In genomic region chr4:126261266-126261665, GRCm38 (mm10) we compare ENCODE assay signal across 8 mouse cellular contexts. TPM values are rescaled to one million over a fixed set of nuclear protein-coding genes. Genes with fewer than 3 reads are reported as not detected.
DNase-seq lines count a peak whose midpoint lies in the region; ATAC-seq and TF ChIP-seq lines count a peak whose summit lies in the region.

No protein-coding gene starts in this region.

- TF ChIP-seq CTCF in liver, adult 2 months (IDR thresholded peaks at IDR 0.05; ENCODE audit: low read depth, low read length): no peak
- TF ChIP-seq CTCF in midbrain, postnatal 0 days (IDR thresholded peaks at IDR 0.05): no peak

- peaks cover 16% of the 10 kb centered on the region; the same call in 1 of the 2 replicates for H3K79me2 ChIP-seq in liver, adult 2 months (ENCODE audit: control insufficient read depth, insufficient read depth, low read length)

- no peak overlapping the region for H3K4me3 ChIP-seq in heart, embryonic 12.5 days
- H3K4me3 ChIP-seq in embryonic facial prominence, embryonic 11.5 days (ENCODE audit: low read depth, low read length): no peak overlapping the region
- no peak overlapping the region for H3K4me3 ChIP-seq in liver, adult 2 months (ENCODE audit: insufficient read depth, low read depth, low read length)
- H3K4me3 ChIP-seq in midbrain, postnatal 0 days (ENCODE audit: low read depth, low read length): no peak overlapping the region

- 47% methylated on average over 6 of the region's 6 CpGs for WGBS in heart, embryonic 12.5 days
- 67% methylated on average over 6 of the region's 6 CpGs for WGBS in embryonic facial prominence, embryonic 11.5 days
- WGBS in liver, adult 2 months: 72% methylated on average over 6 of the region's 6 CpGs
- 75% methylated on average over 6 of the region's 6 CpGs for WGBS in midbrain, postnatal 0 days

- H3K9me3 ChIP-seq in heart, embryonic 12.5 days (replicated peaks): no peaks in the 10 kb centered on the region
- no peaks in the 10 kb centered on the region for H3K9me3 ChIP-seq in embryonic facial prominence, embryonic 11.5 days (replicated peaks; ENCODE audit: control insufficient read depth, low read length)
- no peaks in the 10 kb centered on the region for H3K9me3 ChIP-seq in midbrain, postnatal 0 days (ENCODE audit: low read length)

- peak overlapping the region; percentile 93 for H3K27ac ChIP-seq in heart, embryonic 12.5 days (ENCODE audit: poor library complexity, severe bottlenecking)
- peak overlapping the region; percentile 91 for H3K27ac ChIP-seq in embryonic facial prominence, embryonic 11.5 days (replicated peaks; ENCODE audit: low read depth, low read length)
- peak overlapping the region; percentile 62 for H3K27ac ChIP-seq in liver, adult 2 months (replicated peaks; ENCODE audit: insufficient read depth, low read depth, low read length)
- no peak overlapping the region; the same call in 1 of the 2 replicates for H3K27ac ChIP-seq in midbrain, postnatal 0 days (ENCODE audit: low read depth, low read length)

- no peaks in the 10 kb centered on the region for H3K27me3 ChIP-seq in heart, embryonic 12.5 days (replicated peaks)
- no peaks in the 10 kb centered on the region for H3K27me3 ChIP-seq in embryonic facial prominence, embryonic 11.5 days (ENCODE audit: control insufficient read depth, insufficient read depth, low read length)
- H3K27me3 ChIP-seq in liver, adult 2 months (ENCODE audit: control insufficient read depth, insufficient read depth, low read length): no peaks in the 10 kb centered on the region
- no peaks in the 10 kb centered on the region for H3K27me3 ChIP-seq in midbrain, postnatal 0 days (ENCODE audit: insufficient read depth, low read length)

- peak overlapping the region; percentile 64 for H3K9ac ChIP-seq in heart, embryonic 12.5 days
- H3K9ac ChIP-seq in embryonic facial prominence, embryonic 11.5 days (replicated peaks; ENCODE audit: low read length): peak overlapping the region; percentile 44
- peak overlapping the region; percentile 3; the same call in 1 of the 2 replicates for H3K9ac ChIP-seq in liver, adult 2 months (ENCODE audit: low read depth, low read length)
- no peak overlapping the region; the same call in 1 of the 2 replicates for H3K9ac ChIP-seq in midbrain, postnatal 0 days (replicated peaks; ENCODE audit: low read length, poor library complexity, severe bottlenecking)

- no peak for ATAC-seq in heart, embryonic 12.5 days (ENCODE audit: insufficient number of reproducible peaks, low FRiP score)
- ATAC-seq in embryonic facial prominence, embryonic 11.5 days (replicated peaks; ENCODE audit: insufficient number of reproducible peaks, low FRiP score, low TSS enrichment, low read depth): no peak
- no peak for ATAC-seq in midbrain, postnatal 0 days (ENCODE audit: low FRiP score)

- H3K36me3 ChIP-seq in heart, embryonic 12.5 days: no peaks in the 10 kb centered on the region
- H3K36me3 ChIP-seq in embryonic facial prominence, embryonic 11.5 days (replicated peaks; ENCODE audit: control insufficient read depth, insufficient read depth, low read depth, low read length): no peaks in the 10 kb centered on the region
- H3K36me3 ChIP-seq in liver, adult 2 months (ENCODE audit: control insufficient read depth, insufficient read depth, low read length): no peaks in the 10 kb centered on the region
- no peaks in the 10 kb centered on the region for H3K36me3 ChIP-seq in midbrain, postnatal 0 days (ENCODE audit: insufficient read depth, low read length)

- peaks cover 55% of the 10 kb centered on the region for H3K4me1 ChIP-seq in heart, embryonic 12.5 days (replicated peaks)
- peaks cover 23% of the 10 kb centered on the region for H3K4me1 ChIP-seq in embryonic facial prominence, embryonic 11.5 days (ENCODE audit: control insufficient read depth, insufficient read depth, low read length)
- H3K4me1 ChIP-seq in liver, adult 2 months (ENCODE audit: control insufficient read depth, insufficient read depth, low read length): peaks cover 17% of the 10 kb centered on the region
- H3K4me1 ChIP-seq in midbrain, postnatal 0 days (ENCODE audit: insufficient read depth, low read length): peaks cover 8% of the 10 kb centered on the region

- DNase-seq in heart, adult 18-20 months: no peak
- peak; percentile 21 for DNase-seq in 416B (ENCODE audit: low read depth)
- DNase-seq in embryonic facial prominence, embryonic 11.5 days (ENCODE audit: low spot score): no peak
- DNase-seq in liver, adult 2 months (ENCODE audit: extremely low read depth, low read depth, low spot score): no peak
- no peak for DNase-seq in left cerebral cortex, adult 8-10 months (ENCODE audit: low spot score in 2 of 2)
- no peak for DNase-seq in midbrain, postnatal 0 days (ENCODE audit: low spot score)
- DNase-seq in kidney, postnatal 25 days: no peak

- peak overlapping the region; percentile 56 for H3K4me2 ChIP-seq in heart, embryonic 12.5 days
- peak overlapping the region; percentile 29 for H3K4me2 ChIP-seq in embryonic facial prominence, embryonic 11.5 days (ENCODE audit: low read depth, low read length)
- no peak overlapping the region for H3K4me2 ChIP-seq in midbrain, postnatal 0 days (ENCODE audit: low read depth, low read length, poor library complexity, severe bottlenecking)

- TF ChIP-seq POLR2A in liver, adult 2 months (IDR thresholded peaks at IDR 0.05; ENCODE audit: extremely low read depth, insufficient read depth, low read length): no peak

RNA-seq across cellular contexts. Expression of gene Trappc3, which starts 0.9 kb away (rescaled TPM):
- polyA plus RNA-seq in heart, embryonic 12.5 days (2016; fragmentation: Nextera tagmentation; extraction: Ambion mirVana): 68.0 and 68.7 TPM in 2 replicates
- 10 to 100 TPM; 46.2 to 56.9 TPM for total RNA-seq in heart, adult 18-20 months (2021)
- 33.8 and 36.7 TPM in 2 replicates for polyA plus RNA-seq in embryonic facial prominence, embryonic 11.5 days (2014; fragmentation: Nextera tagmentation; extraction: Ambion mirVana)
- total RNA-seq in liver, adult 2 months (2014; rRNA removed): 38.2 and 45.8 TPM in 2 replicates
- polyA plus RNA-seq in liver, adult 2 months (2012; rRNA removed): 24.1 and 30.6 TPM in 2 replicates
- total RNA-seq in left cerebral cortex, adult 8-10 months (2022): 10 to 100 TPM; 86.2 to 93.4 (median 89.3) TPM
- 121 and 122 TPM in 2 replicates for total RNA-seq in midbrain, postnatal 0 days (2014; rRNA removed)
- polyA plus RNA-seq in midbrain, postnatal 0 days (2015; fragmentation: Nextera tagmentation; extraction: Ambion mirVana): 173 and 186 TPM in 2 replicates

RNA-seq across cellular contexts. Expression of gene Map7d1, which starts 5.1 kb away (rescaled TPM):
- polyA plus RNA-seq in heart, embryonic 12.5 days (2016; fragmentation: Nextera tagmentation; extraction: Ambion mirVana): 73.9 and 76.4 TPM in 2 replicates
- 100 to 1,000 TPM; 240 to 249 TPM for total RNA-seq in heart, adult 18-20 months (2021)
- polyA plus RNA-seq in embryonic facial prominence, embryonic 11.5 days (2014; fragmentation: Nextera tagmentation; extraction: Ambion mirVana): 47.0 and 54.1 TPM in 2 replicates
- total RNA-seq in liver, adult 2 months (2014; rRNA removed): 7.5 and 8.2 TPM in 2 replicates
- 18.5 and 19.1 TPM in 2 replicates for polyA plus RNA-seq in liver, adult 2 months (2012; rRNA removed)
- 100 to 1,000 TPM; 224 to 273 (median 253) TPM for total RNA-seq in left cerebral cortex, adult 8-10 months (2022)
- 106 and 124 TPM in 2 replicates for total RNA-seq in midbrain, postnatal 0 days (2014; rRNA removed)
- polyA plus RNA-seq in midbrain, postnatal 0 days (2015; fragmentation: Nextera tagmentation; extraction: Ambion mirVana): 56.9 and 61.2 TPM in 2 replicates

RNA-seq across cellular contexts. Expression of gene Col8a2, which starts 25.3 kb away (rescaled TPM):
- 4.7 and 4.9 TPM in 2 replicates for polyA plus RNA-seq in heart, embryonic 12.5 days (2016; fragmentation: Nextera tagmentation; extraction: Ambion mirVana)
- under 1 TPM; 0.52 to 0.95 TPM for total RNA-seq in heart, adult 18-20 months (2021)
- 15.7 and 18.1 TPM in 2 replicates for polyA plus RNA-seq in embryonic facial prominence, embryonic 11.5 days (2014; fragmentation: Nextera tagmentation; extraction: Ambion mirVana)
- 0.07 and 0.09 TPM in 2 replicates for total RNA-seq in liver, adult 2 months (2014; rRNA removed)
- polyA plus RNA-seq in liver, adult 2 months (2012; rRNA removed): 0.10 and 0.17 TPM in 2 replicates
- 1 to 10 TPM; 1.9 to 4.0 (median 2.5) TPM for total RNA-seq in left cerebral cortex, adult 8-10 months (2022)
- total RNA-seq in midbrain, postnatal 0 days (2014; rRNA removed): 8.3 and 11.0 TPM in 2 replicates
- 1.3 TPM in 2 replicates for polyA plus RNA-seq in midbrain, postnatal 0 days (2015; fragmentation: Nextera tagmentation; extraction: Ambion mirVana)

RNA-seq across cellular contexts. Expression of gene Thrap3, which starts 58.7 kb away (rescaled TPM):
- polyA plus RNA-seq in heart, embryonic 12.5 days (2016; fragmentation: Nextera tagmentation; extraction: Ambion mirVana): 177 and 191 TPM in 2 replicates
- total RNA-seq in heart, adult 18-20 months (2021): 100 to 1,000 TPM in 1 of 2 experiments, 10 to 100 TPM in 1; 86.5 to 116 TPM
- polyA plus RNA-seq in embryonic facial prominence, embryonic 11.5 days (2014; fragmentation: Nextera tagmentation; extraction: Ambion mirVana): 211 and 232 TPM in 2 replicates
- 74.3 and 78.6 TPM in 2 replicates for total RNA-seq in liver, adult 2 months (2014; rRNA removed)
- 25.6 and 29.1 TPM in 2 replicates for polyA plus RNA-seq in liver, adult 2 months (2012; rRNA removed)
- total RNA-seq in left cerebral cortex, adult 8-10 months (2022): 100 to 1,000 TPM; 127 to 151 (median 148) TPM
- 119 and 162 TPM in 2 replicates for total RNA-seq in midbrain, postnatal 0 days (2014; rRNA removed)
- 81.6 and 94.8 TPM in 2 replicates for polyA plus RNA-seq in midbrain, postnatal 0 days (2015; fragmentation: Nextera tagmentation; extraction: Ambion mirVana)

Comparison
In these comparisons a context has a peak if more than half of its experiments do, and no peak if none do; other contexts are left out.
1. RNA of gene Map7d1, which starts 5.1 kb away (total RNA-seq): 224 to 273 TPM in left cerebral cortex, adult 8-10 months, 240 to 249 TPM in heart, adult 18-20 months and 106 to 124 TPM in midbrain, postnatal 0 days; 7.5 to 8.2 TPM in liver, adult 2 months; every median in the first group is over 10 times any median in the second.